Mouse (Mus musculus) intestine, embryonic 16.5 days (tissue): ENCODE measurements around the gene Lpar6. TPM values are rescaled to one million over a fixed set of nuclear protein-coding genes. Genes with fewer than 3 reads are reported as not detected.

ENCODE experiments used
- ATAC-seq: fragments of 200-750 bp; cut with Nextera tagmentation; 2 replicates; pipeline ENCODE4 v1.8.0; 2017; ENCODE audit warnings: moderate TSS enrichment, moderate library complexity
- H3K27ac ChIP-seq: fragments of 300-500 bp; sonication (generic); 2 replicates; pipeline ENCODE4 v1.5.1; 2014; ENCODE audit warnings: mild to moderate bottlenecking, low read length
- H3K27me3 ChIP-seq: fragments of 300-500 bp; sonication (generic); replicated peaks from 2 replicates; pipeline ENCODE4 v1.6.1; 2014; ENCODE audit warnings: low read length, control low read depth, mixed read lengths; ENCODE audit not compliant: control insufficient read depth, insufficient read depth
- H3K36me3 ChIP-seq: fragments of 300-500 bp; sonication (generic); 2 replicates; pipeline ENCODE4 v1.6.1; 2014; ENCODE audit warnings: low read length, control low read depth; ENCODE audit not compliant: control insufficient read depth, insufficient read depth
- H3K4me1 ChIP-seq: fragments of 300-500 bp; sonication (generic); 2 replicates; pipeline ENCODE4 v1.6.1; 2014; ENCODE audit warnings: low read length, control low read depth, mixed read lengths; ENCODE audit not compliant: control insufficient read depth, insufficient read depth
- H3K4me2 ChIP-seq: fragments of 300-500 bp; sonication (generic); 2 replicates; pipeline ENCODE4 v1.6.1; 2014; ENCODE audit warnings: low read depth, low read length, control low read depth
- H3K4me3 ChIP-seq: fragments of 300-500 bp; sonication (generic); 2 replicates; pipeline ENCODE4 v1.5.1; 2014; ENCODE audit warnings: mild to moderate bottlenecking, low read length
- H3K9ac ChIP-seq: fragments of 300-500 bp; sonication (generic); 2 replicates; pipeline ENCODE4 v1.6.1; 2014; ENCODE audit warnings: low read depth, low read length
- H3K9me3 ChIP-seq: fragments of 300-500 bp; sonication (generic); 2 replicates; pipeline ENCODE4 v1.6.1; 2016; ENCODE audit warnings: low read length, control low read depth; ENCODE audit not compliant: control insufficient read depth
- WGBS: fragments of 180-500 bp; shearing (Covaris S2); extraction: QIAGEN DNeasy Blood & Tissue Kit; methylation state at CpG from one replicate; pipeline ENCODE4 v1.1.7; 2014; 5-methylcytosine and 5-hydroxymethylcytosine counted together
- microRNA counts: library from miRNA; unstranded; fragments of <30 nt; microRNA quantifications from one replicate; lab custom pipeline; 2016
- microRNA-seq: library from miRNA; unstranded; fragments of <30 nt; microRNA quantifications from one replicate; pipeline ENCODE4, GENCODE M21; 2016
- polyA plus RNA-seq: library from polyadenylated mRNA; unstranded; fragments of >200 nt; fragmentation: Nextera tagmentation; extraction: Ambion mirVana; gene quantifications from 2 replicates; pipeline ENCODE4 v1.2.1, GENCODE M21; 2015

The Lpar6 gene
- polyA plus RNA-seq, 1 experiment from 2014 or later = 13.0 TPM

DNA sequence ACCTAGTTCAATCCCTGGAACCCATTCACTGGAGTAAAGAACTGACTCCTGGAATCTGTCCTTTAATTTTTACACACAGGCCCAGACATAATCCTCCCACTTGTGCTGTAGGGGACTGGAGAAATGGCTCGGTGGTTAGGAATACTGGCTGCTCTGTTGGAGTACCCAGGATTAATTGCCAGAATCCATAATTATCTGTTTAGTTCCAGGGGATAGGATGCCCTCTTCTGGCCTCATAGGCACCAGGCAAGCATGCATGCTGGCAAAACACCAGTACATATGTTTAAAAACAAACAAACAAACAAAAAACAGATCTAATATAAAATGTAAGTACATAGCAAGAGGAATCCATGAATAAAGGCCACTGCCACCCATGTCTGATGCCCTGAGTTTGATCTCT is 43.3 kb downstream of the Lpar6 start:
- no peak overlapping the region for H3K9ac ChIP-seq
- no peaks in the 10 kb centered on the region for H3K36me3 ChIP-seq
- 17% methylated on average over 1 of the region's 1 CpGs for WGBS
- H3K27me3 ChIP-seq = no peaks in the 10 kb centered on the region
- H3K4me3 ChIP-seq = no peak overlapping the region
- no peak overlapping the region for H3K27ac ChIP-seq
- H3K4me1 ChIP-seq = no peaks in the 10 kb centered on the region
- no peak overlapping the region for H3K4me2 ChIP-seq
- no peak for ATAC-seq
- no peaks in the 10 kb centered on the region for H3K9me3 ChIP-seq

GRCm38 (mm10) chr14:73289915-73290314 is 52.2 kb downstream of the Lpar6 start:
- no peaks in the 10 kb centered on the region for H3K36me3 ChIP-seq

DNA sequence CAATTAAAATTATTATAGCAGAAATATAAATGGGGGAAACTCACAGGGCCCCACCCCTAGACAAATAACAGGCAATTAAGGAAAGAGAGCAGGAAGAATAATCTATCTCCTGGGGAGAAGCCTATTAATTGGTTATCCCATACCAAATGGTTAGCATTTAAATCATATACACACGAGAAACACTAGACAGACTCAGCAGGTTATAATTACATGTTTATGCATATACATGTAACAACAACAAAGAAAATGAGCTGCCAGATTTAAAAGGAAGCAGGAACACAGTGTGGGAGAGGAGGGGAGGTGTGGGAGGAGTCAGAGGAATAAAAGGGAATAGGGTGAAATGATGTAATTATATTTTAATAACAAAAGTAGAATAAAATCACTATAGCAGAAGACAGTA is 54.7 kb downstream of the Lpar6 start:
- H3K4me1 ChIP-seq = peaks cover 2% of the 10 kb centered on the region; the same call in 1 of the 2 replicates
- no peak overlapping the region for H3K4me2 ChIP-seq
- H3K27me3 ChIP-seq = no peaks in the 10 kb centered on the region
- no peak for ATAC-seq
- H3K36me3 ChIP-seq = no peaks in the 10 kb centered on the region
- H3K27ac ChIP-seq = no peak overlapping the region
- H3K4me3 ChIP-seq = no peak overlapping the region
- H3K9me3 ChIP-seq = no peaks in the 10 kb centered on the region
- 66% methylated on average over 1 of the region's 1 CpGs for WGBS
- H3K9ac ChIP-seq = no peak overlapping the region

More at GRCm38 (mm10) chr14:73289915-73290314, 52.2 kb downstream of the Lpar6 start:
- Histone ChIP-seq H3K4me1 (no peaks in the 10 kb centered on the region), H3K4me3 (no peak overlapping the region), H3K27me3 (no peaks in the 10 kb centered on the region), H3K4me2 (no peak overlapping the region), H3K27ac (no peak overlapping the region), H3K9me3 (no peaks in the 10 kb centered on the region), H3K9ac (no peak overlapping the region)
- WGBS = 85% methylated on average over 2 of the region's 2 CpGs
- no peak for ATAC-seq

MicroRNA genes within 50 kb of the gene (microRNA counts, 519-probe panel; counts per million panel counts)
- 35.7 counts per million for microRNA mmu-miR-687 (lab: Ali Mortazavi, UCI)

Small RNA genes lying within 50 kb of the gene (microRNA-seq; reads per million reads assigned to microRNA genes)
- not detected for gene Mir687

Other genes with a start within 250 kb of the Lpar6 start
- 0.16 and 0.20 TPM in 2 replicates for gene Cysltr2, start 188.8 kb upstream of the Lpar6 start, polyA plus RNA-seq
- gene Rcbtb2, start 114.9 kb upstream of the Lpar6 start, polyA plus RNA-seq = 55.5 and 62.2 TPM in 2 replicates
- gene Rb1, start 87.9 kb downstream of the Lpar6 start, polyA plus RNA-seq = 13.0 and 14.9 TPM in 2 replicates
- 702 and 717 TPM in 2 replicates for gene Itm2b, start 147.4 kb downstream of the Lpar6 start, polyA plus RNA-seq